Mouse (Mus musculus) liver, adult 2 months (tissue): ENCODE data around the gene Sipa1l1.

ENCODE experiments used
- CTCF ChIP-seq: fragments of 200-500 bp; IDR thresholded peaks from 2 replicates; pipeline ENCODE4 v1.5.1; 2011; ENCODE audit warnings: low read depth, low read length, control low read depth
- POLR2A ChIP-seq: fragments of 200-500 bp; IDR thresholded peaks from 2 replicates; pipeline ENCODE4 v1.6.1; 2011; ENCODE audit warnings: low read length, control low read depth; ENCODE audit not compliant: insufficient read depth; ENCODE audit errors: extremely low read depth

- no peak for TF ChIP-seq POLR2A
- no peak for TF ChIP-seq CTCF
These were observed 128.1 kb downstream of the Sipa1l1 start for GRCm38 (mm10) chr12:82297196-82297595.
